Mouse (Mus musculus) lung, postnatal 36 days (tissue): ENCODE measurements at regions not wholly inside any gene's neighbourhood (a gene's known extent, or its start where the extent isn't known, plus 50 kb on each side); places are given as distances from the start of the nearest gene placed in this dataset.
"Not testable (repeated sequence)": the region's sequence is repeated elsewhere in the genome, so short reads cannot be mapped to it uniquely, and the experiment has no call there.

Experiments used
- DNase-seq: peaks from one replicate; pipeline ENCODE4 v3.0.0; 2022; ENCODE audit warnings: mixed read lengths

DNA sequence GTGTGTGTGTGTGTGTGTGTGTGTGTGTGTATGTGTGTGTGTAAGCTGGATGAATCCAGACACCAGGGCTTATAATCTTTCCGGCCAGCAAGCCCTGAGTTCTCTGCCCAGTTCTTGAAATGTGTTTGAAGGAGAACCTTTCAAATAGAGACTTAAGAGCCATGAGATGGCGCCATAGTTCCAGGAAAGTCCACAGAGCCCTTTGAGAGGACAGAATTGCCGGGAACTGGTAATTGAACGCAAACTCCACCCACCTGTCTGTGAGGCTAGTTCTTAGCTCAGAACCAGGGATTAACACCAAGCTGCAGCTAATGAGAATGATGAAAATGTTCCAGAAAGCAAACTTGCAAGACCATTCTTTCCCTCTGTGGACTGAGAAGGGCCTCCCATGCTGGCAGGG lies 72.2 kb downstream of the Trim42 start:
- peak; percentile 56 for DNase-seq

DNA sequence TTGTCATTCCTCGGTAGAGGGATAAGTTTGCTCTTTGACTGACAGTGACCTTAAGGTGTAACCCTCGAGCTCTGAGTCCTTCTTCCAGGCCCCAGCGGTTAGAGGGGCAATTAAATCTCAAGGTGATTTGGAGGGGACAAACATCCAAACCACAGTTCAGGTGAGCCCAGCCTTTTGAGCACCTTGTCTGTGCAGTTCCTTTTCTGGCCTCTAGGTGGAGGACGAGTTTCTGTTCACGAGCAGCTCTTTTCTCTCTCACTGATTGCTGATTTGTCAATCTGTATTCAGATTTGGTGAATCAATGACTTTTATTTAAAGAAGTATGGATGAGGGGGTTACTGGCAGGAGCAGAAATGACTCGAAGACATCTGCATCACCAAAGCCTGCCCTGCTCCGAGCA lies 74.0 kb downstream of the Trim42 start:
- DNase-seq, result peak; percentile 52

- DNase-seq, result no peak
Observed at GRCm38 (mm10) chr9:97291870-97292269, 77.9 kb downstream of the Trim42 start.

DNA sequence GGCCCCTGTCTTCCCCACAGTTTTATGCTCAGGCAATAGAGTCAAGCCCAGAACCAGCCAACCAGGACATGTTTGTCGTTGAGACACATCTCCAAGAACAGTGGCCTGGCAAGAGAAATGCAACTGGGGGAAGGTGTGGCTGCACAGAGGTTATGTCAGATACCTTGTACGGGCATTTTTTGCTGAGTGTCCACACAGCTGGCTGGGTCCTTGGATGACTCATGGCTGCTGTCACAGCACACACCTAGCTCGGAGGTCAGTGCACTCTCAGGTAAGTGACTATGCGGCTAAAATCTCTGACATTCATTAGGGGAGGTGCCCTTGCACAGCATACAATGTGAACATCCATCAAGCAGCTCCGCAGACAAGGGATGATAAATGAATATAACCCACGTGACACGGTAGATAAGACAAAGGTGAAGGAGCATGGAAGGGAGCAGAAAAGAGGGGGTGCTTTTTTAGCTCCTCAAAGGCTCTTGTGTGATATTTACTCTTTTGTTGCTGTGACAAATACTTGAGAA lies 85.4 kb downstream of the Trim42 start:
- no peak for DNase-seq

DNA sequence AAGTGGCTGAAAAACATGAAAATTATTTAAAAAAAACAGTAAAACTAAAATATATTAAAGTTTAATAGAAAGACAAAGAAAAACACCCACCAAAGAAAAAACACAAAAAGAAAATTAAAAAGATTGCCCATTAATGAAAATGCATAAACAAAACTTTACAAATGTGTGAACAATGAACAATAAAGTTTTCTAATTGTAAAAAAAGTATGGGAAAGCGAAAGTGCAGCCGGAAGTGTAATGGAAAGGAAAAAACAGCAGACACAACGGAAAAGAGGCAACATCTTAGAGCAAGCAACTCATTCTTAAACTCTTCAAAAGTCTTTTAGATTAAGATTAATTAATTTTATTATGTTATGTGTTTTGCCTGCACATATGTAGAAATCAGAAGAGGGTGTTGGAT lies 87.7 kb downstream of the Trim42 start:
- no peak for DNase-seq

DNA sequence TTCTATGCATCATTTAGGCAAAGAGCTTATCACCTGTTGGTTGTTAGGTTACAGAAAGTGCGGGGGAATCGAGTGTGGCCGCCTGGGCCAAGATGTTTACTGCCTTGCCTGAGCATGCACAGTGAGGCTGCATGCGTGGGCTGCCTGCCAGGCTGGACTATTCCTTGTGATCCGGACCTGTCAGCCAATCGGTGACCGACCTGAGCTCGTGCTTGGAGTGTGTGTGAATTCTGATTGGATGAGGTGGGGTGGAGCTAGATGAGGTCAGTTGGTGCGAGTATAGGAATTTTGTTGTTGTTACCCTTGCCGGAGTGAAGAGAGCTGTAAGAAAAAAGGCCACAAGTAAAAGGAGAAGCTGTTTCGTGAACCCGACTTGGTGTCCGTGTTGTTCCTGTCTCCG lies 94.3 kb downstream of the Trim42 start:
- not testable (repeated sequence) for DNase-seq

DNA sequence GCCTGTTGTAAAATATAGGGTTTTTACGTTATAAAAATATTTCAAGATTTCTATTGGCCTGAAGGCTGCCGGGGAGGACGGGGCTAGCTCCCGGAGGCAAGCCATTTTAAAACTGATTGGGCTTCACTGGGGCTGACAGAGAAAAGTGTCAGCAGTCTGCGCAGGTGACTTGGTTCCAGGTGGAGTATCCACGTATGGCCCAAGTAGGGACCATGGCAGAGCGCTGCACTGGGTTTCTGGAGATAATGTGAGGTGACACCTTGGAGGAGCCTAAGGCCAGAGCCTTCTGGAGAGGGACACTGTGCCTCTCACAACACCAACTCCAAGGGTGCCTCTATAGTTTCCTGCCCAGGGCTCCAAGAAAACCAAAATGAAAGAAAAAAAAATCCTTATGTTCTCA lies 95.9 kb downstream of the Trim42 start:
- no peak for DNase-seq

GRCm38 (mm10) chr9:97272061-97272460 lies 97.7 kb downstream of the Trim42 start:
- no peak for DNase-seq

GRCm38 (mm10) chr9:97247621-97248020 lies 122.1 kb downstream of the Trim42 start:
- DNase-seq, result no peak

DNA sequence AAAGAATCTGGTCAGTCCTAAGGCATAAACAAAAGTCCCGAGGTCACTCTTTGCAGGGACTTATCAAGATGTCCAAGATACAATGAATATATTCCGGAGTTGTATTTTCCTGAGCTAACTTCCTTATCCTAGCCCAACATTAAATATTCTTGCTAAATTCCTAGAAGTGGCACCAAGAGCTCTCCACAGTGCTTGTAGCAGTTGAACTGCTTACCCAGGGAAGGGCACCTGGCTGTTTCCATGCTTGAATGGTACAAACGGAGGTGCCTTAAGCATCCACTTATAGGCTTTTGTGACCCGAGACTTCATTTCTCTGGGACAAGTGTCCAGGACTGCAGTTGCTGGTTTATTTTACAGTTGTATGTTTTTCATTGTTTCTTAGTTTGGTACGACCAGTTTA lies 115.1 kb upstream of the Slc25a36 start:
- DNase-seq, result peak; percentile 72

DNA sequence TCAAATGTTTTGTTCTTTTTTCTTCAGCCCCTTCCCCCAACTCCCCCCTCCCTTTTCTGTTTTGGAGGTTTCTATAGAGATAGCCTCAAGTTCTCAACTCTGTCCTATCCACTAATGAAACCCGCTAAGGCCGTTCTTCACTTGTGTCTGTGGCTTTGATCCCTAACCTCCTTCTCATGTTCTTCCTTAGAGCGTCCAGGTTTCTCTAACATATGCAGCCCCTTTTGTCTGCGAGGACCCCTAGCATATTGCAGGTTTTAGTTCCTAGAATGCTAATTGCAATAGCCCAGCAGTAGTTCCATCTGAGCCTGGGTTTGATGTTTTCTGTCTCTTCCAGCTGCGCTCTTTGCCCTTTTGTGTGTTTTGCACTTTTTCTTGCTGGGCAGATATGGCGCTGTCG lies 113.6 kb upstream of the Slc25a36 start:
- no peak for DNase-seq

DNA sequence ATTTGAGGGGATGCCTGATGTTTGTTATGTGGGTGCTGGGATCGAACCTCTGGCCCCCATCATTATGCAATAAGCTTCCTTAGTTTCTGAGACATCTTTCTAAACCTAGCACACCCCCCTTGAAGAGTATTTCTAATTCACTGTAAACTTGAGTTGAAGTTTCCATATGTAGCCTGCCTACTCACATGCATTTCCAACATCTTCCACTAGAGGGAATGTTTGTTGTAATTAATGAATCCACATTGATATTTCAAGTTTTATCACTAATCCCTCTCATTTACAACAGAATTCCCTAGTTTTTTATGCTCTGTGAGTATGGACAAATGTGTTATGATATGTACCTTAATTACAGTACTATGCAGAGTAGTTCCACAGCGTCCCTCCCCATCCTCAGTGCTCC lies 103.8 kb upstream of the Slc25a36 start:
- peak; percentile 30 for DNase-seq

DNA sequence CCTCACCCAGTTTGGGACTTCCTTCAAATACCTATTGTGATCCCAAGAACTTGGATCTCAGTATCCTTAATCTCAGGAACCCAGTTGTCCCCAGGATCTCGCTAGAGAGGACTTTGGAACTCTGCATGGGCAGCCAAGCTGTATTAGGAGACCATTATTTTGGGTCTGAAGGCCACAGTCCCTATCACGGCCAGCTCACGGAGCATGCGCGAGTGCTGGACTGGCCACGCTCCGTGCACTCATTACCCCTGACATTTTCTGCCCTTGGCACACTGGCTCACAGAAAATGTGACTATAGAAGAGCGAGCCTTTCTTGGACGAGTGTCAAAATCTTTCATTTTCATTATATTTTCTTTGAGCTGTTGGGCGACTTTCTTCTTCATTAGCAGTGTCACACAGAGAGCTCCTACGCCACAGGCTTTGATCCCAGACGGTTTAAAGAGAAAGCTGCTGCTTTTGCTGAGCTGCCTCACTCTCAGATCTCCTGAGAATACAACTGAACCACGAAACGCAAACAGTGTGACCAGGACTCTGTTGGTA lies 79.4 kb upstream of the Slc25a36 start:
- no peak for DNase-seq

DNA sequence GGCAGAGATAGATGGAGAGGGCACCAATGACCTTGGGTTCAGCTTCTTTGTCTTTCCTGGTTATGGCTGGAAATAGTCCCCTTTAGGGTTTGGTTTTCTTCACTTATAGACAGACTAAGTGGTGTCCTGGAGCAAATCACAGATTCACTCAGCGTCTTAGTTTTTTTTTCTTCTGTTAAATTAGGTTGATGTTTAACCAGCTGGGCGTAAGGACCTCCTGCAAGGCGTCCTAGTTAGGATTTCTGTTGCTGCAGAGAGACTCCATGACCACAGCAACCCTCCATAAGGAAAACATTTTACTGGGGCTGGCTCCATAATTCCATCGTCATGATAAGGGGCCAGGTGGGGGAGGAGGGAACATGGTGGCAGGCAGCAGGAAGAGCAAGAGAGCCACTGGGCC lies 78.7 kb upstream of the Slc25a36 start:
- no peak for DNase-seq

DNA sequence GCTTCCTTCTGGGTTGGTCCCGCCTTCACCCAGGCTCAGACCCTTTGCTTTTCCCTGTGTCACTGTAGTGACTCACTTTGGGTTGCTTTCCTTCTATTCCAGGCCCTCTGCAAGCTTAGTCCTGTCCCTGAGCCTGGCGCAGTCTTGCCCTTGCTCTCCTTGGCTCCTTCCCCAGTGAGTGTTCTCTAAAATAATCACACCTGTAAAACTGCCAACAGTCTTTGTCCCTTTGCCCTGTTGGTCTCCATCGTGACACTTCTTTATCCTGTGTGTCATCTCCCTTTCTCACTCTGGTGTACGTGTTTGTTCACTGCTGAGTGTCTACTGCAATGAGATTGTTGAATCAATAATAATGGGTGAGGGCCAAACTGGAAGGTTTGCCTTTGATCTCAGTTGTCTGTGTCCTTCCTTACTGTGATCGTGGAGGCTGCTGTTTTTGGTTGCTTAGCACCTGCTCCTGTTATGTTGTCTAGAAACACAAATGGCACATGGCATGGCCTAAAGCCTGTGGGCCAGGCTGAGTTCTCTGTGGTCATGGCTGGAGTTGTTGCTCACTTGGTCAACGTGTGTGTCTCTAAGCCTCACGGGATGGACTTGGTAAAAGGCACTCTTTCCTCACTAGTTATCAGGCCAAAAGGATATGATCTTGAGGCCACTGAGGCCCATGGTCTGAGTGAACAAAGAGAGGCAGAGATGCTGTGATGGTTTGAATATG lies 77.8 kb upstream of the Slc25a36 start:
- no peak for DNase-seq

DNA sequence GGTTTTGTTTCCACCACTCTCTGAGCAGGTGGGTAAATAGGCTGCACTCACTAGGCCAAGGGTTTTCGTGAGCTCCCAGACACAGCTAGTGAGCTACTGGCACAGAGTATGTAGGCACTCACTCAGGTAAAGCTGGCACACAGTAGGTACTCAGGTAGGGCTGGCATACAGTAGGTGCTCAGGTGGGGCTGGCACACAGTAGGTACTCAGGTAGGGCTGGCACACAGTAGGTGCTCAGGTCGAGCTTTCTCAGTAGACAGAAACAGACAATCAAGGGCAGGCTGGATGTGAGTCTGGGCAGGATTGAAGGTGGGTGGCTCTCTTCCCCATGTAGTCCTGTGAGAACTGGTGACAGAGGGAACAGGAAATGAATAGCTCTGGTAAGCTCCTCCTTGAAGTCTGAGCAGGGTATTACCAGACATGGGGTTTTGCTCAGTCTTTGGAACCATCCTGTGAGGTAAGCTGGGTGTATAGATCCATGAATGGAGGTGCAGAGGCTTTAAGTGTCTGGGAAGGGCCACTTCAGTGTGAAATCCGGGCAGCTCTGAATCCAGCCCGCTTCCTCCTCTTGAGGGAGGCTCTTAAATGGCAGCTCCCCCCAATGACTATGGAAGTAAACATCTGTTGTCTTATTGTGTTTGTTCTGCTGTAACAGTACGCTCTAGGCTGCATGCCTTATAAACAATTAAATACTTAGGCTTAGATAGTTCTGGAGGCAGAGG lies 62.4 kb upstream of the Slc25a36 start:
- no peak for DNase-seq

DNA sequence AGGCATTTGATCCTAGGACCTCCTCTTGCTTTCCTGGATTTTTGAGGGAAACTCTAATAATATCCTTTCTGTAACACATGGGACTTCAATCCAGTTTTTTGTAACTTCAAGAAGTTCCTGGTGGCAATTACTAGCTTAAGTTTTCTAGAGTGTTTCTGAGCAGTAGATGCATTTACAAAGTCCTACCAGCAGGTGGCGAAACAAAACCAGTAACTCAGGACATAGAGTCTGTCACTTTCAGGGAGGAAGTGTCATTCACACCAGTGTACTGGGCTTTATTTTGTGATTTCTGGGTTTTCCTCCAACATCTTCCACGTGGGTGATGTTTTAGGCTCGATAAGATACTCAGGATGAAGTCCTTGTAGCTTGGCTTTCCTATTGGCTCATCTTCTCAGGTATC lies 61.1 kb upstream of the Slc25a36 start:
- peak; percentile 66 for DNase-seq

GRCm38 (mm10) chr9:97171484-97171883 lies 60.5 kb upstream of the Slc25a36 start:
- DNase-seq, result no peak

DNA sequence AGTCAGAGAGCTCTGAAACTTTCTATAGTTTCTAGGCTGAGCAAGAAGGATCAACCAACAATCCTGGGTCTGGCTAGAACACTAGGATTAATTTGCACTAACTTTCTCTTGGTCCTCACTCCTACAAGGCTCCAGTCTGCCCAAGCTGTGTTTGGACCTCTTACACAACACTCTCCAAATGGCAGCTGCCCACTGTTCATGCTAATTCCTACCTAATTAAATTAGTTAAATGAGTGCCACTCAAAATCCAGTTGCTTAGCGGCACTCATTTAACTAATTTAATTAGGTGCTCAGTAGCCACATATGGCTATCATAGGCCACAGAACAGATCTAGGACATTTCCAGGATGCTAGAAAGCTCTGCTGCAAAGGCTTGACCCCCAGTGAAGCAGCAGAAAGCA lies 59.9 kb upstream of the Slc25a36 start:
- DNase-seq, result no peak

DNA sequence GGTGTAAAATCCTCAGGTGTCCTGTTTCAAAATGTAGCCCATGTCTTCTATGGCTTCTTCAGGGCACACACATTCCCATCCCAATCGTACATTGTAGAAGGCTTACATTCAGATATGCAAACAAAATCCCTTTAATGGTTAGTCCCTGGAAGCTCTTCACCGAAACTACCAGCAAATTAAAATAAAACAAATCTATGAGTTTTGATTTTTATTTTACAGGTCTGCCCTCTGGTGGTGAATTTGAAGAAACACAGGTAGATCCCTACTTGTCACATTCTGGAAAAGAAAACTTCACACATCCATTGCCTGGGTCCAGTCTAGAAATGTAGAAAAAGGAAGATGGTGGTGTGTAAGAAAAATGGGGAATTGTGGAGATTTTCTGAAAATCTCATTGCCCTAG lies 51.5 kb upstream of the Slc25a36 start:
- no peak for DNase-seq
